Mouse (Mus musculus): ENCODE data around the gene Six4. TPM values are rescaled to one million over a fixed set of nuclear protein-coding genes. Genes with fewer than 3 reads are reported as not detected.
"Not testable (repeated sequence)": the region's sequence is repeated elsewhere in the genome, so short reads cannot be mapped to it uniquely, and the experiment has no call there.

The Six4 gene
- 0.11 and 0.14 TPM in 2 replicates for polyA plus RNA-seq (2012; rRNA removed)

DNA sequence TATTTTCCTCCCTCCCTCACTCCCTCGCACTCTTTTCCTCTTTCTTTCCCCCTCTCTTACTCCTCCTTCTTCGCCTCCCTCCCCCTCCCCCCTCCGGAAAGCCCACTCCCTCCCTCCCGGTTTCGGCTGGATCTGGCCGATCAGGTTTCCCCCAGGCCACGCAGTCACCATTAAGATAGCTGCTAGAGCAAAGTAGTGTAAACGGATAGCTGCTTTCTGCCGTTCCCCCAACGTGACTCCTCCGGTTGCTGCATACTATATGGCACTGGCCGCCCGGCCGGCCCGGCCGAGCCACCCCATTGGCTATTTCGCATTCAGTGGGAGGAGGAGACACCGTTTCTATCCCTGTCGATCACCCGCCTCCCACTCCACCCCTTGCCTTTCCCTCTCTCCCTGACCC, at the start of gene Six4:
Gene Six4, minus strand, starts transcription at position 261 of the 400 bp plus-strand sequence.
- 1% methylated on average over 20 of the region's 20 CpGs for WGBS
- DNase-seq (ENCODE audit: low read depth, low spot score), result no peak

DNA sequence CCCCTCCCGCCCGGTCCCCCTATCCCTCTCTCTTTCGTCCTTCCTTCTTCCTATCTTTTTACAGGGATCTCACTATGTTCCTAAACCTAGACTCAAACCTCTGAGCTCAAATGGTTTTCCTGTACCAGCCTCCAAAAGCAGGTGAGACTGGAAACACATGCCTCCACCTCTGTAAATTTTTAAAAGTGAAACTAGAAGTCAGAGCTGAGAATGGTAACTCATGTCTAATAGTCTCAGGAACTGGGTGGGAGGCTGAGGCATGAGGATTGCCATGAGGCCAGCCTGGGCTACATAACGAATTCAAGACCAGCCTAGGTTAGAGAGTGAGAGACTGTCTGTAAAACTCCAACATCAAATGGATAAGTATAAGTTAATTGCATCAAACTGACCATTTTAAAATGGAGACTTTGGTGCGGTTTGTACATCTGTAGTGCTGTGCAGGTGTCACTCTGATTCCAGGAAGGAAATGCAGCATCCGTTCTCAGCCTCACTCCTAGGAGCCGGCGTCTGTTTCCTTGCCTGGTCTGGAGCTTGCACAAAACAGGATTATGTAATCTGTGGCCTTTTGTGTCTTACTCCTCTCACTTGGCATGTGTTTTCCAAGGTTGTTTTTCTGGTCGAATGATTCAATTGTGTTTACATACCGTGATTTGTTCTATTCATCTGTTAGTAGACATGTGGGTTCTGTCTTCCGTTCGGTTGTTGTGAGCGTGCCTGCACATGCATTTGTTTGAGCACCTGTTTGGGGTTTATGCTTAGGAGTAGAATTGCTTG, 49.3 kb upstream of the Six4 start:
- WGBS, result 80% methylated on average over 13 of the region's 13 CpGs
- no peak for DNase-seq (ENCODE audit: low read depth, low spot score)

DNA sequence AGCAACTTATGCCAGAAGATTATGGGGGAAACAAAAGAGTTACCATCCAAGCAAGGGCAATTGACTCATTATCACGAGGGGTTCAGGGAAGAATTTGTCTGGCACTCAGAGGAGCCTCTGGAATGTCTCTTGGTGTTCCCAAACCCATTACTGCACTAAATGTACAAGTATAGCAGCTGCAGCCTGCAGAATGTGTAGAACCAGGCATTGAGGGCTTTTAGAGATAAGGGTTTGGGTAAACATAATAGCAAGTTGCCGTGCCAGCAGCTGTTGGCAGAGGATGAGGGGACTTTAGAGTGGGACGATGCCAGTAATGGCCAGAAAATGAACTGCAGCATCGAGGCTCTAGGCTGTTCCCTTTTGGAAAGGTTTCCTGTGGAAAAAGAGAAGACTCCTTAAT, 47.1 kb upstream of the Six4 start:
- WGBS, result 13% methylated on average over 4 of the region's 4 CpGs
- DNase-seq (ENCODE audit: low read depth, low spot score), result no peak

DNA sequence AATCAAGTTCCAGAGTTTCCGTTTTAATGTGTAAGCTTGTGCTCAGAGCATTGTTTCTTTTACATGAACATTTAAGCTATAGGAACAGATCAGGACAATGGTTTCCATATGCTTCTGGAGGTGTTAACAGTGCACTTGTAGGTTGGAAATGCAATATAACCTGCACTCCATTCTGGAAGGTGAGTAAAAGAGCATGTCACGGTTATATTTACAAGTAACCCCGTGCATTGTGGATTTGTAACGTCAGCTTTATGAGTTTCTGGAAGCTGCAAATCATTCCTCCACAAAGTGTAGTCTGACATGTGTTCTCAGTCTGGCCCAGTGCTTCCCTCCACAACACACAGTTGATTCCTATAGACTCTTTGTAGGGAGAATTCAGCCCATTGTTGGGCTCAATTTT, 40.9 kb upstream of the Six4 start:
- no peak for DNase-seq (ENCODE audit: low read depth, low spot score)
- 63% methylated on average over 4 of the region's 4 CpGs for WGBS

DNA sequence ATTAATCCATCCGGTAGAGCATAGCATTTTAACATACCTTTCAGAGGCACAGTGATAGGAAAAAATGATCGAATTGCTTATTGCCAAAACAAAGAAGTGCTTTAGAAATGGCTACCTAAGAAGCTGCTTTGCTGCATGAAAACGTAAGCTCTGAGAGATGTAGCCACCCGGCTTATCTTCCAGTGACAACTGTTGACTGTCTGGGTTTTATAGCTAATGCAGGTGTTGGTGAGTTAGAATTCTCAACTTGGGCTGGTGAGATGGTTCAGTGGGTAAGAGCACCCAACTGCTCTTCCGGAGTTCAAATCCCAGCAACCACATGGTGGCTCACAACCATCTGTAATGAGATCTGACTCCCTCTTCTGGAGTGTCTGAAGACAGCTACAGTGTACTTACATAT, 37.8 kb upstream of the Six4 start:
- WGBS, result 90% methylated on average over 5 of the region's 5 CpGs
- DNase-seq (ENCODE audit: low read depth, low spot score), result not testable (repeated sequence)

DNA sequence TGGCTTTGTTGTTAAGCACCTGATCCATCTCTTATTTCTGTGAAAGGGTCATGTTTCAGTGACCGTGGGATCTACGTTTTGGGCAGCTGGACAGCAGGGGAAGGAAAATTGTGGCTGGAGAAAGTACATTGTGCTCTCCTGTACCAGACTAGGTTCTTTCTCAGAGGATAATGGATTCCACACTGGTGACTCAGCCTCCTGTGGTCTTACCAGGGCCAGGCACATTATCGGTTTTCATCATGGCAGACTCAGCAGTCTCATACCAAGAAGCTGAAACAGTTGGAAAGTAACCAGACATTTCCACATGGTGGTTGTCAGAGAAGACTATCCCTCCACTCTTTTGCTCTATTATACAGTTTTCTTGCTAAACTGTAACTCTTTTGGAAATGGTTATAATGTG, 34.0 kb upstream of the Six4 start:
- no peak for DNase-seq (ENCODE audit: low read depth, low spot score)
- 69% methylated on average over 3 of the region's 3 CpGs for WGBS

DNA sequence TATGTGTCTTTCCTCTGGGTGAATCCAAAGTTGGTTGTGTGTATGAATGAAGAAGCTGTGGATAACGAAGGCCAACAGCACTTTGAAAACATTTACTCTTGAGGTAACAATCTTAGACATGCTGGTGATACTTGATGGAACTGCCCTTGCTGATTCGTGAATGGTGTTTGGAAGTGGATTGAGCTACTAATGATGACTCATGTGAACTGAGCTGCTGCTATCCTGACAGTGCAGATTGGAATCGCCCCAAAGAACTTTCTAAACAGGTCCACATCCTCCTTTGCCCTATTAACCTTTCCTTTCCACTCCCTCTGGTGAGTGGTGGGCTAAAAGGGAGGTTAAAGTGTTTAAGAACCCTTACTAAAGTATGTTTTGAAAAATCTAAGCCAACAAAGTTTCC, 27.5 kb upstream of the Six4 start:
- WGBS, result 68% methylated on average over 3 of the region's 3 CpGs
- DNase-seq (ENCODE audit: low read depth, low spot score), result no peak

DNA sequence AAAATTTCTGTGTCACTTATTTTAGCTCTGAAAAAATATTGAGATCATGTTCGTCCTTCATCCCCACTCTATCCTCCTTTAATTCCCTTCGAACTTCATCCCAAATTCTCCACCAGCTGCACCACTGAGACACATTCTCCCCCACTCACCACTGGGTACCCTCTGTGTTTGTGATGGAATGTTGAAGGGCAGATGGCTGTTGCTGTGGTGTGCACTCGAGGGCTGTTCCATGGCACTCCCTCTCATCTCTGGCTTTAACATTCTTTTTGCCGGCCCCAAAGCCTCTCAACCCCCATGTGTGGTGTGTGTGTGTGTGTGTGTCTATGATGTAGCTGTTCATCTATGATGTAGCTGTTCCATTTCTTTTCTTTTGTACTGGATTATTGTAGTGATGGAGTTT, 12.0 kb upstream of the Six4 start:
- DNase-seq (ENCODE audit: low read depth, low spot score), result no peak
- WGBS, result 71% methylated on average over 4 of the region's 4 CpGs

DNA sequence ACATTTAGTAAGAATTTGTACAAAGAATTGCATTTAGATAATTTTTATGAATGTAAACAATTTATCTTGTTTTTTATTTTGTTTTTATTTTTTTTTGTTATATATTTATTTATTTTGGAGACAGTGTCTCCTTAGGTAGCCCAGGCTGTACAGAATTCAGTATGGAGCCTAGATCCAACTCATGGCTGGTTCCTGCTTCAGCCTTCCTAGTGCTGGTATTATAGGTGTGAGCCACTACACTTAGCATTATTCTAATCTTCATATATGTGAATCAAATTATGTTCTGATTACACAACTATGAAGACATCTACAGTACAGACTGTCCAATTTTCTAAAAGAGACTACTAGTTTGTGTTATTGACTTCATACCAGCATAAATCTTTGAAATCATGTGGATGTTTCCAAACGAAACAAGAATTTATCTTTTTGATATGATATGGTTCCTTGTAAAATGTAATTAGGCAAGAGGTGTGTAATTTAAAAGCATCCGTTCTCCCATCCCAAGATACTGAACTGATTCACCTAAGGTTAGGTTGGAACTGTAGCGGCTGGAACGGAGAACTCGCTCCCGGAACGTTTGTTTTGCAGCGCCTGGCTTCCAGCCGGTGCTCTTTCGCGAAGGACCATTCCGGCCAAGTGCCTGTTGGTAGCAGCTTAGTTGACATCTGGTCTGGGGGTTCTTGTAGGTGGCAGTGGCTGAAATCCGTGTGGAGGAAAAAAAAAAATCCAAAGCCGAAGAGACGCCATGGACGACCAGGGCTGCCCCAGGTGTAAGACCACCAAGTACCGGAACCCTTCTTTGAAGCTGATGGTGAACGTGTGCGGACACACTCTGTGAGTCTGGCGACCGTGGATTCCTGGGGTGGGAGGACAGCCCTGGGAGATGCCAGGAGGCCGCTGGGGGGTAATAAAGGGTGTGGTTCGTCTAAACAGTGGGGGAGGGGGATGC, 10.1 kb upstream of the Six4 start, which contains the start of gene Mnat1:
Gene Mnat1, plus strand, starts transcription at position 625 of the 949 bp plus-strand sequence.
- WGBS, result 1% methylated on average over 23 of the region's 23 CpGs
- DNase-seq (ENCODE audit: low read depth, low spot score), result peak; percentile 43

DNA sequence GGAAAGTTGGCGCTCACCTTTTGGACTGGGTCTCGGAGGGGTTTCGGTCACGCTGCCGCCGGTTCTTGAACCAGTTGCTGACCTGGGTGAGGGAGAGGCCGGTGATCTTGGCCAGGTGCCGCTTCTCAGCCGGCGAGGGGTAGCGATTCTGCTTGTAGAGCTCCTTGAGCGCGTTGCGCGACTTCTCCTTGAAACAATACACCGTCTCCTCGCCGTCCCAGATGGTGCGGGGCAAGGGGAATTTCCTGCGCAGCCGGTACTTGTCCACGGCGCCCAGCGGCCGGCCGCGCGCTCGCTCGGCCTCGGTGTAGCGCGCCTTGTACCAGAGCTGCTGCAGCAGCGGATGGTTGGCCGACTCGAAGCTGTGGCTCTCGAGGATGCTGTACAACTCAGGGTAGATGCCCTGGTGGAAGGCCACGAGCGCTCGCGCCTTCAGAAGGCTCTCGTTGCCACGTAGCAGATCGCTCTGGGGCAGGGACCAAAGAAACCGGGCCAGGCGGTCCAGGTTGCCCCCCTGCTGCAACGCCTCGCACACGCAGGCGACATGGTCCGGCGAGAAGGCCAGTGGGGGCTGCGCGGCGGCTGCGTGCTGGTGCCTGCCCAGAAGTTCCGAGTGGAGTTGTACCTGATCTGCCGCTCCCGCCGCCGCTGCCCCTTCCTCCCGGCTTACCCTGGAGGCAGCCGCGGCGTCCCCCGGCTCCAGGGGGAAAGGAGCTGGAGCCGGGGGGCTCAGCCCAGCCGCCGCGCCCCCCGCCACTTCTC, 749 bp downstream of the Six4 start:
- no peak for DNase-seq (ENCODE audit: low read depth, low spot score)
- 1% methylated on average over 71 of the region's 71 CpGs for WGBS

DNA sequence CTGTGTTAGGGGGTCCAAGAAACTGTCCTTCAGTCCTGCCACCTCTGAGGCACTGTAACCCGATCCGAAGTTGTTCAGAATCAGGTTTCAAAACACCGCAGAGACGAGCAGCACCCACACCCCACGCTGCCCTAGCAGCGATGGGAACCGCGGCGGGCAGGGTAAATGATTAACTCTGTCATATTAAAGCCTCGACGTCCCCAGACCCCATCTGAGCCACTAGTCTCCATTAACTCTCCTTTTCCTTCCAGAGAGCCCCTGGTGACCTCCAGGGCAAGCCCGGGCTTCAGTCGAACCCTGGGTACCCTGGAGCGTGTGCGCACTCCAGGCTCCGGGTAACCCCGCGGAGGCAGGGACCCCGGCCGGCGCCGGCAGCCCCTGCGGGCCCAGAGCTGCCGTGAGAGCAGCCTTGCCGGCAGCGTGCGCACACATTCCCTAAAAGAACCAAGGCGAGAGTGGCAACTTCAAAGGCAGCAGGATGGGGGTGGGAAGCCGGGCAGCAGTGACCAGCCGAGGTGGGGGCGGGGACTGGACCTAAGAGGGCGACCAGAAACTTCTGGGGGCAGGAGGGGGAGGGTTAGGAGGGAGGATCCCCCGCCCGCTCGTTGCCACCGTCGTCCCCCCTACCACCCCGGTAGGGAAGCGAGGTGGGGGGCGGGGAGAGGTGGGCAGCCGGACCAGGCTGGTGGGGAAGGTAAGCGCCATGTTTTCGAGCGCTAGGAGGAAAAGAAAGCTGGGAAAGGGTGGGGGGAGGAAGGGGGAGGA, 1.5 kb downstream of the Six4 start:
- DNase-seq (ENCODE audit: low read depth, low spot score), result no peak
- WGBS, result under 1% methylated on average over 44 of the region's 44 CpGs

DNA sequence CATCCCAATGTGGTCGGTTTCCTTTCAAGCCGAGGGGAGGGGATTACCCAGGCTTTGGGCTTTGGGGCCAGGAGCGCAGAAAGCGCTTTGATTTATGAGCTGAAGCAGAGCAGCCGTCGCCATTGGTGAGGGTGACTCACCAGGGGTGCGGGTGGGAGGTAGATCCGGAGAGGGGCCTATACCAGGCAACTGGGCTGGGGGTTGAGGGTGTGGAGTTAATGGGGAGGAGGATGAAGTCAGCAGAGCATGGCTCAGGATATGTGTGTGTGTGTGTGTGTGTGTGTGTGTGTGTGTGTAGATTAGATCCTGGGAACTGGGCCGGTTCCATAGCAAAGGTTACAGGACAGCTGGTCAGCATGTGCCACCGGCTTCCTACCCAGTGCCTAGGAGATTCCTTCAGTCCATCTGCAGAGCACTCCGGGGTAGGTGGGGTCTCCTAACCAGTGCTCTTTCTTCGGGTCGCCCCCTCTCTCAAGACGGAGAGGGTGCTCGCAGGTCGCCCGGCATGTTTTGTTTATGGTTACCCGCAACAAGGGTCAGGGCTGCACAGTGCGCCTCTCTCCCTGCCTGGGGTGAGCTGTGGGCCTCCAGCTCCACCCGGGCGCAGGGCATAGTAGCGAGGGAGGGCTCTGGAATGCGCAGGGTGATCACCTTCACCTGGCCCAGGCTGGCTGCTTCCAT, 2.7 kb downstream of the Six4 start:
- 14% methylated on average over 23 of the region's 23 CpGs for WGBS
- no peak for DNase-seq (ENCODE audit: low read depth, low spot score)

DNA sequence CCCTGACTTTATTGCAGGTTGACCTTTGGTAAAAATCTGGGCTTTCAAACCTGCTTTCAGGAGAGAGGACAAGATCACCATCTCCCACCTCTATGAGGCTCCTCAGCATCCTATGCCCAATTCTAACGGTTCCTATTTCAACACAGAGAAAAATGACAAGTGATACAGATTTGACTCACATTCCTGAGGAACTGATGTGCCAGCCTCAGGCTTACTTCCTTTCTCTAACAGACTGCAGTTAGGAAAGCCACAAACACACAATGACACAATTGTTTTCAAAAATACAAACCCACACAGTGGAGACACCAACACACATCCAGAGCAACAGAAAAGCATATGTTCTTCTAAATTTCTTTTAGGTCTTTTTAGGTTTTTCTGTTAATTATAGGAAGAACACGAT, 5.4 kb downstream of the Six4 start:
- WGBS, result 66% methylated on average over 2 of the region's 2 CpGs
- DNase-seq (ENCODE audit: low read depth, low spot score), result no peak

DNA sequence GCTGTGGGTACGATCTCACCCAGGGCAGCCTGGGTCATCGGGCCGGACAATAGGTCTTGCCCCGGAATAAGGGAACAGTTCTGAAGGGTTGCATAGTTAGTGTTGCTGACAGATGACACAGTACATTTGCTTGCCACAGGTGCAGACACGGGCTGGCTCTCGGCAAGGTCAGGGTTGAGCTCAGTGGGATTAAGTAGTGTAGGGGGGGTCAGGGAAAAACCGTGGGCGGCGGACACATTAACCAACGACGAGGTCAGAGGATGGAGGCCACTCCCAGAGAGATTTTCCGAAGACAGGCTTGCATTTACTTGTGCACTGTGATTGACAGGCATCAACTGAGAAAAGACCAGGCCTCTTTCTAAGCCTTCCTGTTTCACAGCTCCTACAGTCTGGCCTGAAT, 9.5 kb downstream of the Six4 start:
- WGBS, result 88% methylated on average over 12 of the region's 12 CpGs
- no peak for DNase-seq (ENCODE audit: low read depth, low spot score)

DNA sequence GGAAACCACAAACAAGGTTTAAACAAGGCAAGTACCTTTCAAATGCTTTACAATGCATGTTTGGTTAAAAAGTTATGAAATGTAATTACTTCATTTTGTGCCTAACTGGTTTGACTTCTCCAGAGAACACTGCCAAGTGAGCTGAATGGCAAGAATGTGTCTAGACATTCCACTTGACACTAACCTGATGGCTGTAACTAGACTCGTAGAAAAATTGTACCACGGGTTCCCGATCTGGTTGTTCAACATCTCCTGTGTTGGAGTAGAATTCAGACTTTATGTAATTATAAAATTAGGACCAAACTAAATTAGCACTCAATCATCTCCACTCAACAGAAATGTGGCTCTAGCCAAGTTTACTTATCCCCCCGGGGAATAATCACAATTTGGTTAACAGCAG, 14.7 kb downstream of the Six4 start:
- no peak for DNase-seq (ENCODE audit: low read depth, low spot score)
- WGBS, result 42% methylated on average over 4 of the region's 4 CpGs

DNA sequence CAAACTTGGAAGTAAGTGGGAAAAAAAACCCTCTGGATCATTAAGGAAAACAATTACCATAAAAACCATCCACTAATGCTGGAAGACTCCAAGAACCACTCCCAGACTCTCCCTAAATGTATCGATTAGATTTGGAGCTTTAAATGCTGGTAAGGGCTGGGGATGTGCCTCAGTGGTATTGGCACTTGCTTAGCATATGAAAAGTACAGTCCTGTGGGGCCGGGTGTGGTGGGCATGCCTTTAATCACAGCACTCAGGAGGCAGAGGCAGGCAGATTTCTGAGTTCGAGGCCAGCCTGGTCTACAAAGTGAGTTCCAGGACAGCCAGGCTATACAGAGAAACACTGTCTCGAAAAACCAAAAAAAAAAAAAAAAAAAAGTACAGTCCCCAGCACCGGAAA, 17.1 kb downstream of the Six4 start:
- DNase-seq (ENCODE audit: low read depth, low spot score), result not testable (repeated sequence)
- WGBS, result 84% methylated on average over 5 of the region's 5 CpGs

DNA sequence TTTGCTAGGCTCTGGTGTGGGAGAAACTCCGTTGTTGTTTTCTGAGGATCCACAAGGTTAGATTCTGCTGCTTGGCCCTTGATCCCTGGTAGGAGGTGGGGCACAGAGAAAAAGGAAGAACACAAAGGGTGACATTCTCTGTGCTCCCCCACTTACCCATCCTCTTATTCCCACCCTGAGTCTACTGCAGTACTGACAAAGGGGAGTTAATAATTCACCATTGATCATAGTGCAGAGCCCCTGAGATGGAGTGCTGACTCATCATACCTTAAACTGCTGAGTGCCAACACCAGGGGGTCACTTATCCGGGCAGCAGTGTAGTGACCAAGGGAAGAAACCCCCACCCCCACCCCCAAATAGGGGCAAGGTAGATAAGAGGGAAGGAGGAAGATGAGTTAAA, 18.7 kb downstream of the Six4 start:
- WGBS, result 18% methylated on average over 2 of the region's 2 CpGs
- DNase-seq (ENCODE audit: low read depth, low spot score), result no peak

DNA sequence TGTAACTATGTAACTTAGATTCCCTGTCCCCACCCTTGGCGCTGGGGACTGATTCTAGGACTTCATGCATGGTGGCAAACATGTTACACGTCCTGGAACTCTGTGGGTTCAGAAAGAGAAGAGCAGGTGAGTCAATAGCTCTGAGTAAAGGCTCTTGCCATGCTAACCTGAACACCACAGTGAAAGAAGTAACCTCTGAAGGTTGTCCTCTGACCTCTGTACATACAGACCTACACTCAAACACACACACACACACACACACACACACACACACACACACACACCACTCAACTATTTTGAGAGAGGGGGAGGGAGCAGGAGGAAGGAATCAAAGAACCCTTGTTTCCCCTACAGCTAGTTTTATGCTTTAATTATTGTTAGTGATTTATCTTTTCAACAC, 19.1 kb downstream of the Six4 start:
- 72% methylated on average over 2 of the region's 2 CpGs for WGBS
- DNase-seq (ENCODE audit: low read depth, low spot score), result no peak
